Comparison of ENCODE assay signal across 10 mouse cellular contexts in genomic region chr5:146861588-146861987, GRCm38 (mm10). TPM values are rescaled to one million over a fixed set of nuclear protein-coding genes. Genes with fewer than 3 reads are reported as not detected.
DNase-seq lines count a peak whose midpoint lies in the region; ATAC-seq and TF ChIP-seq lines count a peak whose summit lies in the region.
"Had no signal": no experiment of that assay in that cellular context is flagged by ENCODE, and none has a peak within 500 bp of the region (broad histone marks: within the 10 kb centered on the region; RNA-seq: fewer than 3 reads in every experiment).

No protein-coding gene starts in this region.

- in situ Hi-C loops in CH12.LX (cut with MboI; ENCODE audit: low pct_ligation_motif_present, low pct_unique_long_range_greater_than_20kb, low sequenced_read_pairs): loop anchor here (5.0 to 25.0 kb wide), 2 partner anchors 36 to 174 kb away; no protein-coding TSS in a partner anchor

- no peak for TF ChIP-seq POLR2A in CH12.LX (IDR thresholded peaks at IDR 0.05; ENCODE audit: low read depth, low read length)

- no peak overlapping the region for H3K9ac ChIP-seq in kidney, embryonic 14.5 days (ENCODE audit: low read depth, low read length)
- H3K9ac ChIP-seq in CH12.LX (ENCODE audit: insufficient read depth, low read depth): peak overlapping the region; percentile 28; the same call in 1 of the 2 replicates
- H3K9ac ChIP-seq: lung, embryonic 15.5 days had no signal

- H3K36me3 ChIP-seq in kidney, embryonic 14.5 days (ENCODE audit: control insufficient read depth, insufficient read depth, low read length): no peaks in the 10 kb centered on the region
- no peaks in the 10 kb centered on the region for H3K36me3 ChIP-seq in CH12.LX (replicated peaks in 1 of 2; ENCODE audit: control insufficient read depth in 1 of 2, insufficient read depth in 1 of 2, low read length in 1 of 2)
- H3K36me3 ChIP-seq: lung, embryonic 15.5 days had no signal

- no peaks in the 10 kb centered on the region for H3K9me3 ChIP-seq in kidney, embryonic 14.5 days (ENCODE audit: control insufficient read depth, low read length)
- H3K9me3 ChIP-seq in CH12.LX (replicated peaks; ENCODE audit: low read length): peaks cover 6% of the 10 kb centered on the region
- H3K9me3 ChIP-seq: lung, embryonic 15.5 days had no signal

- H3K27ac ChIP-seq in kidney, embryonic 14.5 days (ENCODE audit: low read depth, low read length): no peak overlapping the region
- H3K27ac ChIP-seq in CH12.LX (ENCODE audit: insufficient read depth, low read depth): no peak overlapping the region
- H3K27ac ChIP-seq: lung, embryonic 15.5 days had no signal

- TF ChIP-seq CTCF in CH12.LX (conservative IDR thresholded peaks at IDR 0.05 in 1 of 2, IDR thresholded peaks at IDR 0.05 in 1 of 2; ENCODE audit: low read depth in 2 of 2, low read length in 2 of 2): no peak

- H3K27me3 ChIP-seq in kidney, embryonic 14.5 days (ENCODE audit: control insufficient read depth, insufficient read depth, low read length): no peaks in the 10 kb centered on the region
- H3K27me3 ChIP-seq in CH12.LX (replicated peaks): no peaks in the 10 kb centered on the region
- H3K27me3 ChIP-seq: lung, embryonic 15.5 days had no signal

- dilution Hi-C loops in CH12.LX (cut with MboI; ENCODE audit: extremely low pct_ligation_motif_present, extremely low pct_unique_long_range_greater_than_20kb, low sequenced_read_pairs): no loop called here

- peak; percentile 84 for TF ChIP-seq EP300 in CH12.LX (IDR thresholded peaks at IDR 0.05; ENCODE audit: low read length)

- 20% methylated on average over 7 of the region's 7 CpGs for WGBS in kidney, embryonic 14.5 days

- H3K4me1 ChIP-seq in kidney, embryonic 14.5 days (ENCODE audit: control insufficient read depth, insufficient read depth, low read length): peaks cover 11% of the 10 kb centered on the region; the same call in 1 of the 2 replicates
- peaks cover 34 to 59% of the 10 kb centered on the region in 2 experiments for H3K4me1 ChIP-seq in CH12.LX (ENCODE audit: control insufficient read depth in 1 of 2, insufficient read depth in 2 of 2)

- TF ChIP-seq RAD21 in CH12.LX (IDR thresholded peaks at IDR 0.05; ENCODE audit: low read depth, low read length): no peak

- H3K4me3 ChIP-seq in kidney, embryonic 14.5 days (ENCODE audit: low read length): no peak overlapping the region
- H3K4me3 ChIP-seq in CH12.LX (replicated peaks in 1 of 3; ENCODE audit: low read depth in 2 of 3, low read length in 2 of 3, poor library complexity in 1 of 3): no peak overlapping the region
- H3K4me3 ChIP-seq: lung, embryonic 15.5 days; myocyte had no signal

- ATAC-seq in kidney, embryonic 14.5 days (ENCODE audit: low FRiP score, low TSS enrichment): 0 out of 2 replicates have a peak, but pooled peaks have one; percentile 10

- H3K4me2 ChIP-seq in kidney, embryonic 14.5 days (replicated peaks; ENCODE audit: low read depth, low read length): no peak overlapping the region
- peak overlapping the region; percentile 46 for H3K4me2 ChIP-seq in CH12.LX (ENCODE audit: insufficient read depth, low read depth, poor library complexity, severe bottlenecking)
- H3K4me2 ChIP-seq: lung, embryonic 15.5 days had no signal

- no peak for DNase-seq in kidney, postnatal 10 days
- DNase-seq in CH12.LX (ENCODE audit: extremely low read depth): peak; percentile 87
- peak; percentile 37 for DNase-seq in induced T-regulatory cell, adult 2 months (ENCODE audit: low read depth)
- peak; percentile 76 for DNase-seq in lung, postnatal 36 days
- no peak for DNase-seq in urinary bladder, adult 2 months (ENCODE audit: low spot score)
- DNase-seq in ovary, postnatal 10 days (ENCODE audit: low spot score): no peak
- no peak for DNase-seq in thymus, adult 18-20 months

- no peaks in the 10 kb centered on the region for H3K79me2 ChIP-seq in CH12.LX (replicated peaks; ENCODE audit: control insufficient read depth, extremely low read depth, insufficient read depth, poor library complexity, severe bottlenecking)

TF ChIP-seq in CH12.LX, 34 proteins besides CTCF, POLR2A, EP300 and RAD21:
- TF ChIP-seq TCF12 (IDR thresholded peaks at IDR 0.05; ENCODE audit: low read depth, low read length): 0 out of 2 replicates have a peak, but pooled peaks have one; percentile 11
- TF ChIP-seq MXI1 (IDR thresholded peaks at IDR 0.05; ENCODE audit: low read depth, low read length): no peak
- TF ChIP-seq MAZ (IDR thresholded peaks at IDR 0.05; ENCODE audit: low read depth, low read length): no peak
- TF ChIP-seq POLR2AphosphoS2 (IDR thresholded peaks at IDR 0.05; ENCODE audit: low read depth, low read length): no peak
- no peak for TF ChIP-seq KAT2A (IDR thresholded peaks at IDR 0.05; ENCODE audit: insufficient replicate concordance, low read length)
- TF ChIP-seq E2F4 (IDR thresholded peaks at IDR 0.05; ENCODE audit: insufficient replicate concordance, low read depth, low read length): no peak
- no peak for TF ChIP-seq TBP (conservative IDR thresholded peaks at IDR 0.05; ENCODE audit: low read depth, low read length)
- TF ChIP-seq CHD2 (IDR thresholded peaks at IDR 0.05; ENCODE audit: low read length): no peak
- TF ChIP-seq NELFE (IDR thresholded peaks at IDR 0.05; ENCODE audit: low read depth, low read length): no peak
- TF ChIP-seq USF2 (conservative IDR thresholded peaks at IDR 0.05; ENCODE audit: low read depth, low read length): no peak
- TF ChIP-seq PAX5 (IDR thresholded peaks at IDR 0.05; ENCODE audit: low read length): no peak
- 0 out of 2 replicates have a peak, but pooled peaks have one; percentile 26 for TF ChIP-seq ZMIZ1 (IDR thresholded peaks at IDR 0.05; ENCODE audit: low read depth, low read length)
- TF ChIP-seq ZKSCAN1 (IDR thresholded peaks at IDR 0.05; ENCODE audit: borderline replicate concordance, low read depth, low read length): no peak
- TF ChIP-seq SMC3 (IDR thresholded peaks at IDR 0.05; ENCODE audit: low read depth, low read length): no peak
- peak; percentile 50; the same call in 1 of the 2 replicates for TF ChIP-seq IRF4 (IDR thresholded peaks at IDR 0.05; ENCODE audit: low read depth, low read length)
- peak; percentile 88 for TF ChIP-seq ETS1 (conservative IDR thresholded peaks at IDR 0.05; ENCODE audit: low read depth, low read length)
- no peak for TF ChIP-seq ELF1 (IDR thresholded peaks at IDR 0.05; ENCODE audit: low read depth, low read length)
- no peak for TF ChIP-seq MAX (IDR thresholded peaks at IDR 0.05; ENCODE audit: low read length)
- TF ChIP-seq UBTF (IDR thresholded peaks at IDR 0.05; ENCODE audit: low read depth, low read length): no peak
- no peak for TF ChIP-seq USF1 (IDR thresholded peaks at IDR 0.05; ENCODE audit: low read depth, low read length)
- peak; percentile 67; the same call in 1 of the 2 replicates for TF ChIP-seq JUND (conservative IDR thresholded peaks at IDR 0.05; ENCODE audit: low read depth, low read length)
- peak; percentile 73; the same call in 1 of the 2 replicates for TF ChIP-seq MEF2A (IDR thresholded peaks at IDR 0.05; ENCODE audit: borderline replicate concordance, low read depth, low read length)
- 0 out of 2 replicates have a peak, but pooled peaks have one; percentile 27 for TF ChIP-seq NRF1 (IDR thresholded peaks at IDR 0.05; ENCODE audit: low read depth, low read length)
- TF ChIP-seq MAFK (IDR thresholded peaks at IDR 0.05; ENCODE audit: insufficient replicate concordance, low read length): peak; percentile 53
- TF ChIP-seq JUN (IDR thresholded peaks at IDR 0.05; ENCODE audit: insufficient read depth, low read depth, low read length): 0 out of 2 replicates have a peak, but pooled peaks have one; percentile 35
- TF ChIP-seq RCOR1 (conservative IDR thresholded peaks at IDR 0.05; ENCODE audit: low read depth, low read length): no peak
- TF ChIP-seq BHLHE40 (IDR thresholded peaks at IDR 0.05; ENCODE audit: low read depth, low read length): peak; percentile 85
TF ChIP-seq in CH12.LX: peak in this region for 10.

RNA-seq across cellular contexts. Expression of gene Rasl11a, which starts 16.7 kb away (rescaled TPM):
- polyA plus RNA-seq in kidney, embryonic 14.5 days (2014; fragmentation: Nextera tagmentation; extraction: Ambion mirVana): 53.0 and 58.0 TPM in 2 replicates
- 0.25 TPM in 2 replicates for total RNA-seq in CH12.LX (2012; rRNA removed)
- 0.22 and 0.42 TPM in 2 replicates for total RNA-seq in CH12.LX (2014; rRNA removed)
- 0.22 TPM in 1 of 2 replicates, not detected in the other for polyA plus RNA-seq in CH12.LX (2012; ENCODE audit: insufficient read length, low read depth)
- 15.1 and 24.8 TPM in 2 replicates for polyA plus RNA-seq in urinary bladder, adult 2 months (2012; rRNA removed)

RNA-seq across cellular contexts. Expression of gene Rpl21, which starts 28.9 kb away (rescaled TPM):
- polyA plus RNA-seq in kidney, embryonic 14.5 days (2014; fragmentation: Nextera tagmentation; extraction: Ambion mirVana): 689 and 848 TPM in 2 replicates
- total RNA-seq in CH12.LX (2012; rRNA removed): 1,240 and 1,429 TPM in 2 replicates
- 715 and 716 TPM in 2 replicates for total RNA-seq in CH12.LX (2014; rRNA removed)
- polyA plus RNA-seq in CH12.LX (2012; ENCODE audit: insufficient read length, low read depth): 300 and 964 TPM in 2 replicates
- 587 and 829 TPM in 2 replicates for polyA plus RNA-seq in urinary bladder, adult 2 months (2012; rRNA removed)

Comparison
In these comparisons a context has a peak if more than half of its experiments do, and no peak if none do; other contexts are left out.
1. DNase-seq: peak in CH12.LX (single experiment), induced T-regulatory cell, adult 2 months (single experiment) and lung, postnatal 36 days (single experiment); none in kidney, postnatal 10 days (single experiment), urinary bladder, adult 2 months (single experiment), ovary, postnatal 10 days (single experiment) and thymus, adult 18-20 months (0 of 2).
2. RNA of gene Rasl11a, which starts 16.7 kb away (polyA plus RNA-seq): 53.0 to 58.0 TPM in kidney, embryonic 14.5 days and 15.1 to 24.8 TPM in urinary bladder, adult 2 months; 0.22 TPM in CH12.LX; every median in the first group is over 10 times any median in the second.